Mouse (Mus musculus) cortical plate, adult 2 months (tissue): ENCODE measurements around the gene Etv6.

Source experiments
- CTCF ChIP-seq: fragments of 200-500 bp; IDR thresholded peaks from 2 replicates; pipeline ENCODE4 v1.5.1; 2011; ENCODE audit warnings: mild to moderate bottlenecking, control low read depth, low read length; ENCODE audit not compliant: insufficient read depth; ENCODE audit errors: extremely low read depth
- POLR2A ChIP-seq: fragments of 200-500 bp; IDR thresholded peaks from 2 replicates; pipeline ENCODE4 v1.6.1; 2011; ENCODE audit warnings: mild to moderate bottlenecking, low read length, control low read depth; ENCODE audit not compliant: insufficient read depth; ENCODE audit errors: extremely low read depth

GRCm38 (mm10) chr6:134182301-134182948 lies 146.9 kb downstream of the Etv6 start:
- no peak for TF ChIP-seq CTCF
- TF ChIP-seq POLR2A = no peak
